ENCODE assay signal across 7 mouse cellular contexts in the genomic region with DNA sequence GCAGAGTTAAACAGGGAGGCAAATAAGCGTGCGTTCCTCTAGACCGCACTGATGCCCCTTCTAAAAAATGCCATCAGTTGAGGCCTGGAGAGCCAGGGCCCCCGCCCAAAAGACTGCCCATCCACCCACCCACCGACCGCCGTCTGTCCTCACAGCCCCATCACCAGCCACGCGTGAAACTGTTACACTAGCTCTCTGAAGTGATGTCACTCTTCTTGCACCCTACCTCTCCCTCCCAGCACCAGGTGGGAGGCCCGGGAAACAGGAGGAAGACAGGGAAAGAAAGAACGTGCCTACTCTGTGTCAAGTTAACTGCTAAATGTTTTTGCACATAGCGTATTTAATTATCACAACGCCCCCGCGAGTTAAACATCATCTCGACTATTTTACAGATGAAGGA. TPM values are rescaled to one million over a fixed set of nuclear protein-coding genes. Genes with fewer than 3 reads are reported as not detected.
DNase-seq lines count a peak whose midpoint lies in the region; ATAC-seq and TF ChIP-seq lines count a peak whose summit lies in the region.

No protein-coding gene starts in this region.

- H3K27me3 ChIP-seq in thymus, adult 2 months (ENCODE audit: control insufficient read depth, insufficient read depth, low read length), result no peaks in the 10 kb centered on the region
- no peaks in the 10 kb centered on the region for H3K27me3 ChIP-seq in forebrain, embryonic 14.5 days (replicated peaks; ENCODE audit: control insufficient read depth, insufficient read depth, low read length)
- H3K27me3 ChIP-seq in liver, embryonic 16.5 days (ENCODE audit: control insufficient read depth, insufficient read depth, low read depth, low read length), result 0 out of 2 replicates have a peak, but pooled peaks cover 3% of the 10 kb centered on the region
- H3K27me3 ChIP-seq in stomach, embryonic 16.5 days (ENCODE audit: control insufficient read depth, insufficient read depth, low read length), result no peaks in the 10 kb centered on the region

- H3K27ac ChIP-seq in thymus, adult 2 months (ENCODE audit: control insufficient read depth, insufficient read depth, low read length), result no peak overlapping the region
- peak overlapping the region; percentile 92; the same call in 1 of the 2 replicates for H3K27ac ChIP-seq in forebrain, embryonic 14.5 days (ENCODE audit: low read depth, low read length)
- H3K27ac ChIP-seq in liver, embryonic 16.5 days (ENCODE audit: low read length), result peak overlapping the region; percentile 66; the same call in 1 of the 2 replicates
- H3K27ac ChIP-seq in stomach, embryonic 16.5 days (ENCODE audit: low read length), result peak overlapping the region; percentile 72

- WGBS in thymus, adult 2 months, result 43% methylated on average over 16 of the region's 16 CpGs
- 11% methylated on average over 16 of the region's 16 CpGs for WGBS in forebrain, embryonic 14.5 days
- WGBS in liver, embryonic 16.5 days (ENCODE audit: insufficient replicate concordance), result 18% methylated on average over 16 of the region's 16 CpGs
- WGBS in stomach, embryonic 16.5 days, result 10% methylated on average over 16 of the region's 16 CpGs

- H3K9ac ChIP-seq in forebrain, embryonic 14.5 days (ENCODE audit: low read length), result peak overlapping the region; percentile 92
- peak overlapping the region; percentile 97 for H3K9ac ChIP-seq in liver, embryonic 16.5 days (ENCODE audit: low read depth, low read length)
- peak overlapping the region; percentile 97 for H3K9ac ChIP-seq in stomach, embryonic 16.5 days (ENCODE audit: low read length)

- no peak for TF ChIP-seq CTCF in thymus, adult 2 months (IDR thresholded peaks at IDR 0.05; ENCODE audit: borderline replicate concordance, control insufficient read depth, extremely low read depth, insufficient read depth, low read length, poor library complexity)

- no peaks in the 10 kb centered on the region; the same call in 1 of the 2 replicates for H3K36me3 ChIP-seq in thymus, adult 2 months (ENCODE audit: control insufficient read depth, insufficient read depth, low read length)
- peaks cover 2% of the 10 kb centered on the region; the same call in 1 of the 2 replicates for H3K36me3 ChIP-seq in forebrain, embryonic 14.5 days (ENCODE audit: control insufficient read depth, insufficient read depth, low read length)
- H3K36me3 ChIP-seq in liver, embryonic 16.5 days (ENCODE audit: control insufficient read depth, insufficient read depth), result peaks cover 7% of the 10 kb centered on the region
- no peaks in the 10 kb centered on the region for H3K36me3 ChIP-seq in stomach, embryonic 16.5 days (ENCODE audit: control insufficient read depth, insufficient read depth, low read length)

- no peak for TF ChIP-seq POLR2A in thymus, adult 2 months (IDR thresholded peaks at IDR 0.05; ENCODE audit: control insufficient read depth, extremely low read depth, insufficient read depth, low read length, poor library complexity)

- H3K4me3 ChIP-seq in thymus, adult 2 months (ENCODE audit: control insufficient read depth, insufficient read depth, low read length), result peak overlapping the region; percentile 99
- peak overlapping the region; percentile 98 for H3K4me3 ChIP-seq in forebrain, embryonic 14.5 days (ENCODE audit: low read depth, low read length)
- H3K4me3 ChIP-seq in liver, embryonic 16.5 days (ENCODE audit: low read depth, low read length), result peak overlapping the region; percentile 93
- peak overlapping the region; percentile 88 for H3K4me3 ChIP-seq in stomach, embryonic 16.5 days (replicated peaks; ENCODE audit: low read length)

- H3K4me1 ChIP-seq in thymus, adult 2 months (replicated peaks; ENCODE audit: control insufficient read depth, insufficient read depth, low read length), result peaks cover 11% of the 10 kb centered on the region
- H3K4me1 ChIP-seq in forebrain, embryonic 14.5 days (ENCODE audit: control insufficient read depth, insufficient read depth, low read length), result peaks cover 11% of the 10 kb centered on the region
- peaks cover 18% of the 10 kb centered on the region for H3K4me1 ChIP-seq in liver, embryonic 16.5 days (ENCODE audit: control insufficient read depth, low read depth, low read length)
- peaks cover 11% of the 10 kb centered on the region for H3K4me1 ChIP-seq in stomach, embryonic 16.5 days (ENCODE audit: control insufficient read depth, insufficient read depth, low read length)

- DNase-seq in thymus, adult 2 months, result no peak
- DNase-seq in thymus, postnatal 14 days, result no peak
- no peak for DNase-seq in forebrain, embryonic 14.5 days (ENCODE audit: low spot score)
- DNase-seq in layer of hippocampus, adult 18-20 months (ENCODE audit: low spot score in 2 of 2), result peak; percentile 11 to 25
- no peak for DNase-seq in urinary bladder, adult 2 months (ENCODE audit: low spot score)

- H3K9me3 ChIP-seq in forebrain, embryonic 14.5 days (replicated peaks; ENCODE audit: control insufficient read depth, low read length), result no peaks in the 10 kb centered on the region
- H3K9me3 ChIP-seq in liver, embryonic 16.5 days (replicated peaks; ENCODE audit: control insufficient read depth, low read length), result no peaks in the 10 kb centered on the region
- H3K9me3 ChIP-seq in stomach, embryonic 16.5 days (replicated peaks; ENCODE audit: control insufficient read depth, low read length), result no peaks in the 10 kb centered on the region

- peak; percentile 14; the same call in 1 of the 2 replicates for ATAC-seq in forebrain, embryonic 14.5 days
- ATAC-seq in liver, embryonic 16.5 days (ENCODE audit: low read depth), result no peak
- no peak for ATAC-seq in stomach, embryonic 16.5 days (ENCODE audit: insufficient read depth, low FRiP score)

- H3K4me2 ChIP-seq in forebrain, embryonic 14.5 days (ENCODE audit: low read length), result peak overlapping the region; percentile 64
- peak overlapping the region; percentile 98 for H3K4me2 ChIP-seq in liver, embryonic 16.5 days (ENCODE audit: low read depth, low read length)
- H3K4me2 ChIP-seq in stomach, embryonic 16.5 days (ENCODE audit: low read depth, low read length), result peak overlapping the region; percentile 79

RNA-seq across cellular contexts. Expression of a gene that starts 0.8 kb away (rescaled TPM):
- 30.3 and 36.2 TPM in 2 replicates for polyA plus RNA-seq in thymus, adult 2 months (2012; rRNA removed)
- 120 and 133 TPM in 2 replicates for polyA plus RNA-seq in forebrain, embryonic 14.5 days (2014; fragmentation: Nextera tagmentation; extraction: Ambion mirVana)
- total RNA-seq in layer of hippocampus, adult 18-20 months (2021), result 10 to 100 TPM; 72.4 to 81.0 TPM
- 41.1 and 44.1 TPM in 2 replicates for polyA plus RNA-seq in liver, embryonic 16.5 days (2015; fragmentation: Nextera tagmentation; extraction: Ambion mirVana)
- polyA plus RNA-seq in stomach, embryonic 16.5 days (2015; fragmentation: Nextera tagmentation; extraction: Ambion mirVana), result 58.6 and 64.9 TPM in 2 replicates
- 21.8 and 26.6 TPM in 2 replicates for polyA plus RNA-seq in urinary bladder, adult 2 months (2012; rRNA removed)

RNA-seq across cellular contexts. Expression of a gene that starts 39.9 kb away (rescaled TPM):
- polyA plus RNA-seq in thymus, adult 2 months (2012; rRNA removed), result 5.1 and 5.3 TPM in 2 replicates
- polyA plus RNA-seq in forebrain, embryonic 14.5 days (2014; fragmentation: Nextera tagmentation; extraction: Ambion mirVana), result 23.2 and 26.6 TPM in 2 replicates
- 10 to 100 TPM; 26.5 to 26.9 TPM for total RNA-seq in layer of hippocampus, adult 18-20 months (2021)
- 18.6 and 19.9 TPM in 2 replicates for polyA plus RNA-seq in liver, embryonic 16.5 days (2015; fragmentation: Nextera tagmentation; extraction: Ambion mirVana)
- polyA plus RNA-seq in stomach, embryonic 16.5 days (2015; fragmentation: Nextera tagmentation; extraction: Ambion mirVana), result 34.8 and 39.1 TPM in 2 replicates
- 44.4 and 44.5 TPM in 2 replicates for polyA plus RNA-seq in urinary bladder, adult 2 months (2012; rRNA removed)

RNA-seq across cellular contexts. Expression of a gene that starts 40.0 kb away (rescaled TPM):
- polyA plus RNA-seq in thymus, adult 2 months (2012; rRNA removed), result 1.2 and 1.6 TPM in 2 replicates
- 1.0 and 1.1 TPM in 2 replicates for polyA plus RNA-seq in forebrain, embryonic 14.5 days (2014; fragmentation: Nextera tagmentation; extraction: Ambion mirVana)
- total RNA-seq in layer of hippocampus, adult 18-20 months (2021), result 1 to 10 TPM; 1.0 to 1.3 TPM
- polyA plus RNA-seq in liver, embryonic 16.5 days (2015; fragmentation: Nextera tagmentation; extraction: Ambion mirVana), result 0.12 and 0.13 TPM in 2 replicates
- polyA plus RNA-seq in stomach, embryonic 16.5 days (2015; fragmentation: Nextera tagmentation; extraction: Ambion mirVana), result 0.25 and 0.43 TPM in 2 replicates
- polyA plus RNA-seq in urinary bladder, adult 2 months (2012; rRNA removed), result 0.63 and 0.74 TPM in 2 replicates

Comparison
In these comparisons a context has a peak if more than half of its experiments do, and no peak if none do; other contexts are left out.
1. DNase-seq: peak in layer of hippocampus, adult 18-20 months (2 of 2); none in thymus, adult 2 months (single experiment), thymus, postnatal 14 days (single experiment), forebrain, embryonic 14.5 days (single experiment) and urinary bladder, adult 2 months (single experiment).
2. Peak in every context shown above with its lines, with median percentiles within 50 percentile points of each other: H3K4me3 ChIP-seq, H3K4me2 ChIP-seq and H3K9ac ChIP-seq.